In the genomic region with DNA sequence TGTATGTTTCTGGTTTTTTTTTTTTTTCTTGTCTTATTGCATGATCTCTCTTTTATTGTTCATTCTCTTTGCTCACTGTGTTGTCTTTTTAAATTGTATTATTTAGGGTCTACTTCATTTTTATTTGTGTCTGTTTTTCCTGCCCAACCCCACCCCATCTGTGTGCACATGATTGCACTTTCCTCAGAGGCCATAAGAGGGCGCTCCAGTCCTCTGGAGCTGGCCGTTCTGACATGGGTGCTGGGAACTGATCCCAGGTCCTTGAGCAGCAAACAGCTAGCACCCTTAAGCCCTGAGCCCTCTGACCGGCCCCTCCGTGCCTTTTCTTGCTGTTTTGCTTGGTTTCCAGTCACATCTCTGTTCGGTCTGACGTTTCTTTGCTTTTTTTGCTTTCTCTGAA, we compare ENCODE assay signal across 15 mouse cellular contexts. TPM values are rescaled to one million over a fixed set of nuclear protein-coding genes. Genes with fewer than 3 reads are reported as not detected.
DNase-seq lines count a peak whose midpoint lies in the region; ATAC-seq and TF ChIP-seq lines count a peak whose summit lies in the region.
"Had no signal": no experiment of that assay in that cellular context is flagged by ENCODE, and none has a peak within 500 bp of the region (broad histone marks: within the 10 kb centered on the region; RNA-seq: fewer than 3 reads in every experiment).

No protein-coding gene starts in this region.

- no peaks in the 10 kb centered on the region for H3K36me3 ChIP-seq in heart, adult 2 months (ENCODE audit: control insufficient read depth, insufficient read depth, low read length)
- H3K36me3 ChIP-seq in liver, adult 2 months (ENCODE audit: control insufficient read depth, insufficient read depth, low read length), result no peaks in the 10 kb centered on the region
- peaks cover 32% of the 10 kb centered on the region for H3K36me3 ChIP-seq in liver, embryonic 11.5 days (ENCODE audit: control insufficient read depth, insufficient read depth, low read length)
- H3K36me3 ChIP-seq in ES-E14 (ENCODE audit: control insufficient read depth, insufficient read depth, low read length, poor library complexity, severe bottlenecking), result peaks cover 14% of the 10 kb centered on the region; the same call in 1 of the 2 replicates
- H3K36me3 ChIP-seq in limb, embryonic 10.5 days, result peaks cover 54% of the 10 kb centered on the region

- no peaks in the 10 kb centered on the region for H3K27me3 ChIP-seq in heart, adult 2 months (ENCODE audit: control insufficient read depth, insufficient read depth, low read length)
- H3K27me3 ChIP-seq in liver, adult 2 months (ENCODE audit: control insufficient read depth, insufficient read depth, low read length), result 0 out of 2 replicates have a peak, but pooled peaks cover 2% of the 10 kb centered on the region
- H3K27me3 ChIP-seq in liver, embryonic 11.5 days (replicated peaks; ENCODE audit: control insufficient read depth, insufficient read depth, low read length), result peaks cover 8% of the 10 kb centered on the region
- no peaks in the 10 kb centered on the region for H3K27me3 ChIP-seq in limb, embryonic 10.5 days (ENCODE audit: low read depth, poor library complexity, severe bottlenecking)
- H3K27me3 ChIP-seq: heart, embryonic 12.5 days had no signal

- intact Hi-C loops in heart, adult 2 months (cut with DNase I), result no loop called here
- intact Hi-C loops in heart, postnatal 25 days (cut with DNase I), result no loop called here

- in situ Hi-C loops in ES-E14 (cut with MboI; ENCODE audit: low sequenced_read_pairs in 2 of 2, unreplicated experiment in 2 of 2), result loop anchor here in 1 of 2 experiments (25.0 kb wide), 1 partner anchor 121 kb away; a partner anchor contains a TSS

- WGBS in heart, adult 2 months, result 94% methylated on average over 6 of the region's 6 CpGs
- WGBS in liver, adult 2 months, result 92% methylated on average over 6 of the region's 6 CpGs
- WGBS in liver, embryonic 11.5 days, result 86% methylated on average over 6 of the region's 6 CpGs
- WGBS in limb, embryonic 10.5 days, result 87% methylated on average over 6 of the region's 6 CpGs

- ATAC-seq in liver, embryonic 11.5 days (replicated peaks; ENCODE audit: low FRiP score), result no peak

- no peak overlapping the region for H3K9ac ChIP-seq in heart, adult 2 months (ENCODE audit: low read depth, low read length)
- H3K9ac ChIP-seq in liver, adult 2 months (ENCODE audit: low read depth, low read length), result no peak overlapping the region
- H3K9ac ChIP-seq in liver, embryonic 11.5 days (ENCODE audit: low read depth, low read length), result no peak overlapping the region
- no peak overlapping the region for H3K9ac ChIP-seq in ES-E14 (ENCODE audit: insufficient read depth, low read depth, low read length, poor library complexity, severe bottlenecking)
- H3K9ac ChIP-seq: heart, embryonic 12.5 days; neural tube, embryonic 13.5 days had no signal

- peaks cover 3% of the 10 kb centered on the region for H3K9me3 ChIP-seq in liver, embryonic 11.5 days (ENCODE audit: control insufficient read depth, low read length)
- H3K9me3 ChIP-seq in ES-E14 (ENCODE audit: control insufficient read depth, insufficient read depth, low read depth, low read length), result no peaks in the 10 kb centered on the region
- 0 out of 2 replicates have a peak, but pooled peaks cover 4% of the 10 kb centered on the region for H3K9me3 ChIP-seq in limb, embryonic 10.5 days (replicated peaks)

- no peak overlapping the region for H3K27ac ChIP-seq in heart, adult 2 months
- no peak overlapping the region for H3K27ac ChIP-seq in liver, adult 2 months (replicated peaks; ENCODE audit: insufficient read depth, low read depth, low read length)
- H3K27ac ChIP-seq in liver, embryonic 11.5 days (ENCODE audit: low read depth, low read length), result no peak overlapping the region
- no peak overlapping the region for H3K27ac ChIP-seq in ES-E14 (ENCODE audit: insufficient read depth, low read depth, low read length, poor library complexity, severe bottlenecking)
- H3K27ac ChIP-seq in limb, embryonic 10.5 days, result no peak overlapping the region
- H3K27ac ChIP-seq: neural tube, embryonic 13.5 days had no signal

- no peak for TF ChIP-seq POLR2A in heart, adult 2 months (IDR thresholded peaks at IDR 0.05; ENCODE audit: insufficient read depth, low read depth, low read length)
- no peak for TF ChIP-seq POLR2A in liver, adult 2 months (IDR thresholded peaks at IDR 0.05; ENCODE audit: extremely low read depth, insufficient read depth, low read length)

- no peaks in the 10 kb centered on the region; the same call in 1 of the 2 replicates for H3K79me2 ChIP-seq in heart, adult 2 months (replicated peaks; ENCODE audit: control insufficient read depth, insufficient read depth, low read length)
- no peaks in the 10 kb centered on the region for H3K79me2 ChIP-seq in liver, adult 2 months (ENCODE audit: control insufficient read depth, insufficient read depth, low read length)

- no peak for DNase-seq in heart, adult 2 months
- no peak for DNase-seq in heart, postnatal 25 days (ENCODE audit: low spot score)
- no peak for DNase-seq in liver, adult 2 months (ENCODE audit: extremely low read depth, low read depth, low spot score)
- no peak for DNase-seq in liver, embryonic 11.5 days (ENCODE audit: low spot score)
- no peak for DNase-seq in ES-E14 (ENCODE audit: low read depth, low spot score)
- DNase-seq in limb, embryonic 10.5 days (ENCODE audit: low spot score), result no peak
- DNase-seq in retina, postnatal 1 day, result no peak
- no peak for DNase-seq in layer of hippocampus, adult 9-10 months (ENCODE audit: low spot score)
- DNase-seq: cerebellum, postnatal 14 days; kidney, adult 18-20 months; right cerebral cortex, postnatal 25 days; thymus, adult 2 months had no signal

- no peak for TF ChIP-seq EP300 in heart, adult 2 months (IDR thresholded peaks at IDR 0.05; ENCODE audit: insufficient read depth, low read depth, low read length)

- H3K4me1 ChIP-seq in heart, adult 2 months (ENCODE audit: control insufficient read depth, insufficient read depth, low read length), result peaks cover 14% of the 10 kb centered on the region
- peaks cover 4% of the 10 kb centered on the region; the same call in 1 of the 2 replicates for H3K4me1 ChIP-seq in liver, adult 2 months (ENCODE audit: control insufficient read depth, insufficient read depth, low read length)
- H3K4me1 ChIP-seq in liver, embryonic 11.5 days (replicated peaks; ENCODE audit: control insufficient read depth, insufficient read depth, low read length), result peaks cover 42% of the 10 kb centered on the region
- peaks cover 6 to 14% of the 10 kb centered on the region in 2 experiments for H3K4me1 ChIP-seq in ES-E14 (ENCODE audit: control insufficient read depth in 2 of 2, insufficient read depth in 2 of 2, low read length in 2 of 2, poor library complexity in 1 of 2)
- peaks cover 50% of the 10 kb centered on the region for H3K4me1 ChIP-seq in limb, embryonic 10.5 days

- H3K4me2 ChIP-seq in liver, embryonic 11.5 days, result no peak overlapping the region
- H3K4me2 ChIP-seq: midbrain, embryonic 11.5 days; neural tube, embryonic 13.5 days had no signal

- peak; percentile 49 for TF ChIP-seq CTCF in heart, adult 2 months (IDR thresholded peaks at IDR 0.05)
- peak; percentile 30; the same call in 1 of the 2 replicates for TF ChIP-seq CTCF in liver, adult 2 months (IDR thresholded peaks at IDR 0.05; ENCODE audit: low read depth, low read length)

- H3K4me3 ChIP-seq in heart, adult 2 months, result no peak overlapping the region
- H3K4me3 ChIP-seq in liver, adult 2 months (ENCODE audit: insufficient read depth, low read depth, low read length), result no peak overlapping the region
- H3K4me3 ChIP-seq in liver, embryonic 11.5 days (ENCODE audit: low read depth, low read length), result no peak overlapping the region
- H3K4me3 ChIP-seq in ES-E14 (ENCODE audit: insufficient read depth in 1 of 2, low read depth in 1 of 2, low read length in 2 of 2, poor library complexity in 1 of 2, severe bottlenecking in 1 of 2), result no peak overlapping the region
- 0 out of 2 replicates have a peak overlapping the region, but pooled peaks have one; percentile 1 for H3K4me3 ChIP-seq in limb, embryonic 10.5 days
- H3K4me3 ChIP-seq: heart, embryonic 12.5 days; neural tube, embryonic 13.5 days had no signal

RNA-seq across cellular contexts. Expression of a gene that starts 3.2 kb away (rescaled TPM):
- total RNA-seq in heart, adult 2 months (2021), result 10 to 100 TPM; 30.2 to 39.3 TPM
- 52.5 and 60.7 TPM in 2 replicates for polyA plus RNA-seq in heart, adult 2 months (2012; rRNA removed)
- 10 to 100 TPM; 35.9 to 36.6 TPM for total RNA-seq in heart, postnatal 25 days (2021)
- total RNA-seq in liver, adult 2 months (2014; rRNA removed), result 5.2 and 6.4 TPM in 2 replicates
- polyA plus RNA-seq in liver, adult 2 months (2012; rRNA removed), result 6.9 and 9.8 TPM in 2 replicates
- 115 and 124 TPM in 2 replicates for polyA plus RNA-seq in liver, embryonic 11.5 days (2014; fragmentation: Nextera tagmentation; extraction: Ambion mirVana)
- 94.1 and 159 TPM in 2 replicates for total RNA-seq in ES-E14 (2012; rRNA removed)
- polyA plus RNA-seq in limb, embryonic 10.5 days (2016; fragmentation: Nextera tagmentation; extraction: Ambion mirVana), result 261 and 301 TPM in 2 replicates

RNA-seq across cellular contexts. Expression of a gene that starts 4.7 kb away (rescaled TPM):
- 1 to 10 TPM; 6.6 to 8.0 TPM for total RNA-seq in heart, adult 2 months (2021)
- 9.2 and 10.8 TPM in 2 replicates for polyA plus RNA-seq in heart, adult 2 months (2012; rRNA removed)
- total RNA-seq in heart, postnatal 25 days (2021), result 1 to 10 TPM; 6.5 to 6.7 TPM
- 1.4 and 1.9 TPM in 2 replicates for total RNA-seq in liver, adult 2 months (2014; rRNA removed)
- 3.2 and 3.4 TPM in 2 replicates for polyA plus RNA-seq in liver, adult 2 months (2012; rRNA removed)
- 7.7 and 8.6 TPM in 2 replicates for polyA plus RNA-seq in liver, embryonic 11.5 days (2014; fragmentation: Nextera tagmentation; extraction: Ambion mirVana)
- 8.8 and 18.9 TPM in 2 replicates for total RNA-seq in ES-E14 (2012; rRNA removed)
- 2.0 and 2.3 TPM in 2 replicates for polyA plus RNA-seq in limb, embryonic 10.5 days (2016; fragmentation: Nextera tagmentation; extraction: Ambion mirVana)

RNA-seq across cellular contexts. Expression of a gene that starts 7.4 kb away (rescaled TPM):
- total RNA-seq in heart, adult 2 months (2021), result 100 to 1,000 TPM; 109 to 124 TPM
- 184 and 220 TPM in 2 replicates for polyA plus RNA-seq in heart, adult 2 months (2012; rRNA removed)
- total RNA-seq in heart, postnatal 25 days (2021), result 100 to 1,000 TPM; 110 to 115 TPM
- total RNA-seq in liver, adult 2 months (2014; rRNA removed), result 35.7 and 51.7 TPM in 2 replicates
- polyA plus RNA-seq in liver, adult 2 months (2012; rRNA removed), result 223 and 259 TPM in 2 replicates
- 14.9 and 20.2 TPM in 2 replicates for polyA plus RNA-seq in liver, embryonic 11.5 days (2014; fragmentation: Nextera tagmentation; extraction: Ambion mirVana)
- 127 and 220 TPM in 2 replicates for total RNA-seq in ES-E14 (2012; rRNA removed)
- 14.9 and 16.4 TPM in 2 replicates for polyA plus RNA-seq in limb, embryonic 10.5 days (2016; fragmentation: Nextera tagmentation; extraction: Ambion mirVana)

RNA-seq across cellular contexts. Expression of a gene that starts 21.0 kb away (rescaled TPM):
- total RNA-seq in heart, adult 2 months (2021), result under 1 TPM; 0.20 to 0.31 TPM
- 0.20 and 0.29 TPM in 2 replicates for polyA plus RNA-seq in heart, adult 2 months (2012; rRNA removed)
- under 1 TPM; 0.14 to 0.21 TPM for total RNA-seq in heart, postnatal 25 days (2021)
- 0.18 TPM in 1 of 2 replicates, not detected in the other for total RNA-seq in liver, adult 2 months (2014; rRNA removed)
- 0.45 TPM in 2 replicates for polyA plus RNA-seq in liver, adult 2 months (2012; rRNA removed)
- 0.10 and 0.14 TPM in 2 replicates for polyA plus RNA-seq in liver, embryonic 11.5 days (2014; fragmentation: Nextera tagmentation; extraction: Ambion mirVana)
- total RNA-seq in ES-E14 (2012; rRNA removed), result 0.36 and 0.74 TPM in 2 replicates
- 0.28 and 0.40 TPM in 2 replicates for polyA plus RNA-seq in limb, embryonic 10.5 days (2016; fragmentation: Nextera tagmentation; extraction: Ambion mirVana)

RNA-seq across cellular contexts. Expression of a gene that starts 24.9 kb away (rescaled TPM):
- total RNA-seq in heart, adult 2 months (2021), result 1 to 10 TPM; 3.5 to 5.1 TPM
- polyA plus RNA-seq in heart, adult 2 months (2012; rRNA removed), result 8.9 and 16.6 TPM in 2 replicates
- 1 to 10 TPM; 4.7 to 4.9 TPM for total RNA-seq in heart, postnatal 25 days (2021)
- total RNA-seq in liver, adult 2 months (2014; rRNA removed), result 4.5 and 4.6 TPM in 2 replicates
- 7.7 and 10.9 TPM in 2 replicates for polyA plus RNA-seq in liver, adult 2 months (2012; rRNA removed)
- polyA plus RNA-seq in liver, embryonic 11.5 days (2014; fragmentation: Nextera tagmentation; extraction: Ambion mirVana), result 29.0 and 29.4 TPM in 2 replicates
- 17.0 and 20.9 TPM in 2 replicates for total RNA-seq in ES-E14 (2012; rRNA removed)
- 14.9 and 15.5 TPM in 2 replicates for polyA plus RNA-seq in limb, embryonic 10.5 days (2016; fragmentation: Nextera tagmentation; extraction: Ambion mirVana)
